Mouse (Mus musculus) CD4-positive naive resting alpha-beta T cell, adult 57 days (primary cell): ENCODE measurements around the gene Fkbp4. TPM values are rescaled to one million over a fixed set of nuclear protein-coding genes. Genes with fewer than 3 reads are reported as not detected.

Experiments
- total RNA-seq: library from RNA; stranded (reverse); gene quantifications from one replicate; pipeline ENCODE4 v1.2.4, GENCODE M21; 2023

Fkbp4 gene
- 82.5 TPM for total RNA-seq

DNA sequence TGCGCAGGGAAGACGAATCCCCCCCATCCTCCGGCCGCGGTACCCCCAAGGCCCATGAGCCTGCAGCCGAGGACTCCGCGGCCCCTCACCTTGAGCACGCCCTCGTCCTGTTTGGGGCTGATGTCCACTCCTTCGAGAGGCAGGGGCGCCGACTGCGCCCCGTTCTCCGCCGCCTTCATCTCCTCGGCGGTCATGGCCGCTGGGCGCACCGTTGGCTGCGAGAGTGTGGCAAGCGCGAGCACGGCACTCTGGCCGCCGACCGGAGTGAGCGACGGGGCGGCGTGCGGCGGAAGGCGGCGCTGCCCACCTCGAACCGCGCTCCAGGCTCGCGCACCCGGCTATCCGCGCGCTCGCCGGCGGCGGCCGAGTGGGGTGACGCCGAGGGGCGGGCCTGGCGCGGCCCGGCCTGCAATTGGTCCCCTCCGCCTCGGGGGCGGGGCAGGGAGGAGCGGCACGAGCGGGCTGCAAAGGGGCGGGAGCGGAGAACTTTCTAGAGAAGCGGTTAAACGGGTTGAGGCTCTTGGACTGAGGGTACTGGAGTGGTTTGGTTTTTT is at the start of gene Fkbp4:
Gene Fkbp4 (minus strand): TSS at position 361 of the 554 bp plus-strand sequence.

GRCm38 (mm10) chr6:128424269-128425019 is 14.0 kb downstream of the Fkbp4 start, which contains the start of gene Itfg2:
Itfg2 (minus strand) TSS chr6:128424931.

GRCm38 (mm10) chr6:128398996-128399395 is 39.5 kb downstream of the Fkbp4 start, which contains the start of gene Nrip2:
Nrip2 (plus strand) TSS chr6:128399296.

Other genes with a start within 250 kb of the Fkbp4 start
- not detected for gene Tead4, start 137.9 kb downstream of the Fkbp4 start, total RNA-seq
- 3.7 TPM for gene Tulp3, start 82.8 kb downstream of the Fkbp4 start, total RNA-seq
- gene Rhno1, start 75.8 kb downstream of the Fkbp4 start, total RNA-seq, result 58.1 TPM
- 8.2 TPM for gene Foxm1, start 75.7 kb downstream of the Fkbp4 start, total RNA-seq
- 0.71 TPM for gene Tex52, start 63.2 kb downstream of the Fkbp4 start, total RNA-seq
- not detected for gene Gm44596, start 63.2 kb downstream of the Fkbp4 start, total RNA-seq
- gene Nrip2, start 39.4 kb downstream of the Fkbp4 start, total RNA-seq, result not detected
- gene Itfg2, start 13.7 kb downstream of the Fkbp4 start, total RNA-seq, result 61.9 TPM
- gene Pzp, start 88.0 kb upstream of the Fkbp4 start, total RNA-seq, result not detected
- not detected for gene A2ml1, start 142.9 kb upstream of the Fkbp4 start, total RNA-seq
- 2.4 TPM for gene Klrb1a, start 184.9 kb upstream of the Fkbp4 start, total RNA-seq
- 3.7 TPM for gene Clec2h, start 223.7 kb upstream of the Fkbp4 start, total RNA-seq